Mouse (Mus musculus): ENCODE data around the gene Hemk1. TPM values are rescaled to one million over a fixed set of nuclear protein-coding genes. Genes with fewer than 3 reads are reported as not detected.
A peak's percentile ranks its signal among the peaks of the same experiment; 100 is the strongest.

The Hemk1 gene
- polyA plus RNA-seq, 1 experiment from 2014 or later = 12.4 TPM

- Histone ChIP-seq H3K9me3 (no peaks in the 10 kb centered on the region), H3K27me3 (peaks cover 12% of the 10 kb centered on the region; the same call in 1 of the 2 replicates), H3K4me2 (replicated peaks) (no peak overlapping the region), H3K9ac (no peak overlapping the region), H3K36me3 (no peaks in the 10 kb centered on the region), H3K4me3 (no peak overlapping the region), H3K27ac (no peak overlapping the region), H3K4me1 (peaks cover 10% of the 10 kb centered on the region)
- ATAC-seq (ENCODE audit: insufficient number of reproducible peaks, insufficient read depth, low FRiP score, low TSS enrichment) = no peak
- 92% methylated on average over 11 of the region's 11 CpGs for WGBS
Observed at GRCm38 (mm10) chr9:107342201-107342709, 4.1 kb upstream of the Hemk1 start.

GRCm38 (mm10) chr9:107340911-107341645, 2.9 kb upstream of the Hemk1 start:
- no peak overlapping the region for H3K27ac ChIP-seq
- peak overlapping the region; percentile 67 for H3K4me2 ChIP-seq (replicated peaks)
- 52% methylated on average over 12 of the region's 12 CpGs for WGBS
- ATAC-seq (ENCODE audit: insufficient number of reproducible peaks, insufficient read depth, low FRiP score, low TSS enrichment) = no peak
- H3K36me3 ChIP-seq = no peaks in the 10 kb centered on the region
- peak overlapping the region; percentile 55 for H3K4me3 ChIP-seq
- H3K9me3 ChIP-seq = no peaks in the 10 kb centered on the region
- H3K4me1 ChIP-seq = peaks cover 10% of the 10 kb centered on the region
- H3K27me3 ChIP-seq = peaks cover 12% of the 10 kb centered on the region; the same call in 1 of the 2 replicates
- H3K9ac ChIP-seq = peak overlapping the region; percentile 48

GRCm38 (mm10) chr9:107340267-107340859, 2.2 kb upstream of the Hemk1 start, which contains the start of gene 6430571L13Rik:
TSS of gene 6430571L13Rik (plus strand) at chr9:107340602.
- 0% methylated on average over 34 of the region's 34 CpGs for WGBS

GRCm38 (mm10) chr9:107336386-107336785, 1.8 kb downstream of the Hemk1 start:
- WGBS = 92% methylated on average over 6 of the region's 6 CpGs
- H3K4me2 ChIP-seq (replicated peaks) = no peak overlapping the region
- ATAC-seq (ENCODE audit: insufficient number of reproducible peaks, insufficient read depth, low FRiP score, low TSS enrichment) = no peak

More at GRCm38 (mm10) chr9:107340267-107340859, 2.2 kb upstream of the Hemk1 start, which contains the start of gene 6430571L13Rik:
- Histone ChIP-seq H3K9me3 (no peaks in the 10 kb centered on the region), H3K9ac (peak within 1 kb of the TSS; percentile 48), H3K36me3 (no peaks in the 10 kb centered on the region), H3K27ac (no peak within 1 kb of the TSS), H3K27me3 (peaks cover 12% of the 10 kb centered on the region; the same call in 1 of the 2 replicates), H3K4me1 (peaks cover 12% of the 10 kb centered on the region), H3K4me2 (replicated peaks) (peak within 1 kb of the TSS; percentile 67), H3K4me3 (peak within 1 kb of the TSS; percentile 55)
- ATAC-seq (ENCODE audit: insufficient number of reproducible peaks, insufficient read depth, low FRiP score, low TSS enrichment) = peak; percentile 82

GRCm38 (mm10) chr9:107335909-107336308, 2.2 kb downstream of the Hemk1 start:
- H3K9me3 ChIP-seq = no peaks in the 10 kb centered on the region
- peaks cover 12% of the 10 kb centered on the region for H3K4me1 ChIP-seq
- H3K27me3 ChIP-seq = no peaks in the 10 kb centered on the region
- no peak overlapping the region for H3K4me3 ChIP-seq
- peaks cover 5% of the 10 kb centered on the region; the same call in 1 of the 2 replicates for H3K36me3 ChIP-seq
- no peak for ATAC-seq (ENCODE audit: insufficient number of reproducible peaks, insufficient read depth, low FRiP score, low TSS enrichment)
- no peak overlapping the region for H3K27ac ChIP-seq
- no peak overlapping the region for H3K4me2 ChIP-seq (replicated peaks)
- WGBS = 13% methylated on average over 5 of the region's 5 CpGs
- H3K9ac ChIP-seq = no peak overlapping the region

More at GRCm38 (mm10) chr9:107336386-107336785, 1.8 kb downstream of the Hemk1 start:
- Histone ChIP-seq H3K4me1 (peaks cover 12% of the 10 kb centered on the region), H3K27me3 (peaks cover 2% of the 10 kb centered on the region; the same call in 1 of the 2 replicates), H3K36me3 (peaks cover 5% of the 10 kb centered on the region; the same call in 1 of the 2 replicates), H3K27ac (no peak overlapping the region), H3K4me3 (no peak overlapping the region), H3K9ac (no peak overlapping the region), H3K9me3 (no peaks in the 10 kb centered on the region)

DNA sequence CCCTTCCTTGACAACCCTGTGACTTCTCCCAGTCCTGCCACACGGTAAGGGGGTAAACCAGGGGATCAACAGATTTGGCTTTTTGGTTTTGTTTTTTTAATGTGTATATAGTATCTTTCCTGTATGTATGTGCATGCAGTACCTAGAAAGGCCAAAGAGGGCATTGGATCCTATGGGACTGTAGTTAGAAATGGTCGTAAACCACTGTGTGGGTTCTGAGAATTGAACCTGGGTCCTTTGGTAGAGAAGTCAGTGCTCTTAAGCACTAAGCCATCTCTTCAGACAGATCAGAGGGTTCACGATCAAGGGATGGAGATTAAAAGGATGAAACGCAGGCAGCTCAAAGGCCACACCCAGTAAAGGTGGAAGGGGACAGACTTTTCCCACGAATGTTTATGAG, 3.1 kb downstream of the Hemk1 start:
- Histone ChIP-seq H3K9ac (no peak overlapping the region), H3K4me1 (peaks cover 12% of the 10 kb centered on the region), H3K36me3 (peaks cover 5% of the 10 kb centered on the region; the same call in 1 of the 2 replicates), H3K9me3 (no peaks in the 10 kb centered on the region), H3K27me3 (no peaks in the 10 kb centered on the region), H3K27ac (no peak overlapping the region), H3K4me2 (replicated peaks) (no peak overlapping the region), H3K4me3 (no peak overlapping the region)
- ATAC-seq (ENCODE audit: insufficient number of reproducible peaks, insufficient read depth, low FRiP score, low TSS enrichment) = no peak
- 88% methylated on average over 5 of the region's 5 CpGs for WGBS

GRCm38 (mm10) chr9:107334356-107334755, 3.8 kb downstream of the Hemk1 start:
- peaks cover 5% of the 10 kb centered on the region; the same call in 1 of the 2 replicates for H3K36me3 ChIP-seq
- no peaks in the 10 kb centered on the region for H3K27me3 ChIP-seq
- H3K4me1 ChIP-seq = peaks cover 12% of the 10 kb centered on the region
- no peak overlapping the region for H3K9ac ChIP-seq
- 75% methylated on average over 6 of the region's 6 CpGs for WGBS
- no peak overlapping the region for H3K4me2 ChIP-seq (replicated peaks)
- H3K27ac ChIP-seq = no peak overlapping the region
- H3K9me3 ChIP-seq = no peaks in the 10 kb centered on the region
- no peak overlapping the region for H3K4me3 ChIP-seq
- no peak for ATAC-seq (ENCODE audit: insufficient number of reproducible peaks, insufficient read depth, low FRiP score, low TSS enrichment)

DNA sequence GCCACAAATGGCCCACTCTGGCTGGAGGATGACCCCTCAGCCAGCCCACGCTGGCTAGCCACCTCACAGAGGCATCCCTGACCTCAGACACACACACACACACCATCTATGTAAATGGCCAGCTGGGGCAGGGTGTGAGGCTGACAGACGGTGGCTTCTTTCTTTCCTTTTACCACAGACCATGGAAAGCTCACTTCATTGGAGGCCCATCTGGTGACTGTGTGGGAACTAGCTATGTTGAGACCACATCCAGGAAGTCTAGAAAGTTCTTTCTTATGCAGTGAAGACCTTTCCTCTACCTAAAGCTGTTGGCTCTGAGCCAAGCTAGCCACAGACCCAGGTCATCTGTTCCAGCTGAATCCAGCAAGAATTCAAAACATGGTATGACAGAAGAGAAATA, 4.5 kb downstream of the Hemk1 start:
- ATAC-seq (ENCODE audit: insufficient number of reproducible peaks, insufficient read depth, low FRiP score, low TSS enrichment) = no peak
- WGBS = 74% methylated on average over 2 of the region's 2 CpGs
- no peak overlapping the region for H3K27ac ChIP-seq
- no peak overlapping the region for H3K9ac ChIP-seq
- no peak overlapping the region for H3K4me2 ChIP-seq (replicated peaks)
- H3K9me3 ChIP-seq = no peaks in the 10 kb centered on the region
- no peak overlapping the region for H3K4me3 ChIP-seq
- H3K27me3 ChIP-seq = no peaks in the 10 kb centered on the region
- peaks cover 11% of the 10 kb centered on the region for H3K4me1 ChIP-seq
- peaks cover 9% of the 10 kb centered on the region; the same call in 1 of the 2 replicates for H3K36me3 ChIP-seq

GRCm38 (mm10) chr9:107330791-107331190, 7.4 kb downstream of the Hemk1 start:
- no peak overlapping the region for H3K9ac ChIP-seq
- WGBS = 77% methylated on average over 6 of the region's 6 CpGs
- H3K9me3 ChIP-seq = no peaks in the 10 kb centered on the region
- no peak overlapping the region for H3K4me3 ChIP-seq
- H3K36me3 ChIP-seq = peaks cover 18% of the 10 kb centered on the region
- H3K27me3 ChIP-seq = no peaks in the 10 kb centered on the region
- H3K4me1 ChIP-seq = 0 out of 2 replicates have a peak, but pooled peaks cover 1% of the 10 kb centered on the region
- H3K27ac ChIP-seq = no peak overlapping the region
- no peak overlapping the region for H3K4me2 ChIP-seq (replicated peaks)
- ATAC-seq (ENCODE audit: insufficient number of reproducible peaks, insufficient read depth, low FRiP score, low TSS enrichment) = no peak

DNA sequence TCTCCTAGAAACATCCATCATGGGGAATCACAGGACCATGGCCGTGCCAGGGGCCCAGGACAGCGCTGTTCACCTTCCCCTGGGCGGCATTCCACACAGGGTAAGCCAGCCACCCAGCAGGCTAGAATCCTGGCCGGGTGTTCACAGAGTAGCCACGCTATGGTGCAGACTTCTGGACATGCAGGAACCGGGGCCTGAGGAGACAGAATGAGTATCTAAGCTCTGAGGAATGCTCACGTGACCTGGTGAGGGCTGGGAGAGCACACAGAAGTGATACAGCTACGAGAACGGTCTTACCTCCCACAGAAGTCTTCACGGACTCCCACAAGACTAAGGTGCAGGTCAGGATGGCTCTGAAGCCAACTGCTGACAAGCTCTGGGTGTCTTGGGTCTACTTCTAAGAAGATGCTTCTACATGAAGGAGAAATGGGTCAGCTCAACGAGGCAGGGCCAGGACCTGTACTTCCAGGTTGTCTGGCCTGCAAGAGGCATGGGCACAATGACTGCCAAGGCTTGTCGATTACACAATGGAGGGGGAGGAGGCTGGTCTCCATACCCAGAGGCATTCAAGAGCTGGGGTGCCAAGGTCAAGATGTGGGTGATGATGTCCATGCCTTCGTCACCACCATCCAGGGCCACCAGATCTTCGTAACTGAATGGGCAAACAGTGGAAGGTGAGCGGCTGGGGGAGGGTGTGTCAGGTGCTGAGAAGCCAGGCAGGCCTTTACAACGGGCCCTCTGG, 10.1 kb downstream of the Hemk1 start:
- Histone ChIP-seq H3K9ac (no peak overlapping the region), H3K27me3 (no peaks in the 10 kb centered on the region), H3K9me3 (no peaks in the 10 kb centered on the region), H3K27ac (no peak overlapping the region), H3K36me3 (peaks cover 18% of the 10 kb centered on the region), H3K4me3 (no peak overlapping the region), H3K4me2 (replicated peaks) (no peak overlapping the region), H3K4me1 (no peaks in the 10 kb centered on the region)
- 90% methylated on average over 16 of the region's 16 CpGs for WGBS
- no peak for ATAC-seq (ENCODE audit: insufficient number of reproducible peaks, insufficient read depth, low FRiP score, low TSS enrichment)

- H3K4me1 ChIP-seq = no peaks in the 10 kb centered on the region
- H3K4me2 ChIP-seq (replicated peaks) = no peak overlapping the region
- WGBS = 84% methylated on average over 7 of the region's 7 CpGs
- ATAC-seq (ENCODE audit: insufficient number of reproducible peaks, insufficient read depth, low FRiP score, low TSS enrichment) = no peak
- peaks cover 13% of the 10 kb centered on the region; the same call in 1 of the 2 replicates for H3K36me3 ChIP-seq
- H3K9ac ChIP-seq = no peak overlapping the region
- H3K9me3 ChIP-seq = no peaks in the 10 kb centered on the region
- H3K27me3 ChIP-seq = no peaks in the 10 kb centered on the region
- no peak overlapping the region for H3K27ac ChIP-seq
- no peak overlapping the region for H3K4me3 ChIP-seq
Observed at GRCm38 (mm10) chr9:107325904-107326303, 12.2 kb downstream of the Hemk1 start.
